Mouse (Mus musculus) adrenal gland, adult 18-20 months (tissue): ENCODE measurements around the gene Shmt1. TPM values are rescaled to one million over a fixed set of nuclear protein-coding genes. Genes with fewer than 3 reads are reported as not detected.
A peak's percentile ranks its signal among the peaks of the same experiment; 100 is the strongest.

ENCODE experiments used
- DNase-seq, 2 experiments: peaks; one replicate each; pipeline ENCODE4 v3.0.0; 2021 to 2022; ENCODE audit warnings: low spot score in 2 of 2
- total RNA-seq, 2 experiments: library from RNA; stranded (reverse); gene quantifications; 1 replicate in 1 of 2; 2 replicates in 1 of 2; pipeline ENCODE4 v1.2.3; 2021

Shmt1 gene
- total RNA-seq, 2 experiments from 2014 or later: 21.4 to 81.1 TPM

GRCm38 (mm10) chr11:60799977-60800376, 11.5 kb downstream of the Shmt1 start:
- no peak for DNase-seq

- no peak for DNase-seq
These were observed 15.2 kb downstream of the Shmt1 start for GRCm38 (mm10) chr11:60796342-60796741.

- DNase-seq: no peak
These were observed 21.0 kb downstream of the Shmt1 start for GRCm38 (mm10) chr11:60790472-60790871.

- DNase-seq: no peak
These were observed 23.9 kb downstream of the Shmt1 start for GRCm38 (mm10) chr11:60787595-60787994.

- DNase-seq: no peak
These were observed 27.2 kb downstream of the Shmt1 start for GRCm38 (mm10) chr11:60784179-60784922.

GRCm38 (mm10) chr11:60779673-60780189, 31.8 kb downstream of the Shmt1 start:
- no peak for DNase-seq

GRCm38 (mm10) chr11:60777801-60778370, 33.6 kb downstream of the Shmt1 start:
- DNase-seq: no peak

- DNase-seq: peak; percentile 72 to 79
These were observed 34.4 kb downstream of the Shmt1 start, which contains the start of the genes Top3a and Smcr8 for GRCm38 (mm10) chr11:60776829-60777740. TSS of gene Top3a (minus strand) at chr11:60777365. TSS of gene Smcr8 (plus strand) at chr11:60777524.

GRCm38 (mm10) chr11:60776107-60776828, 35.2 kb downstream of the Shmt1 start:
- DNase-seq: no peak

GRCm38 (mm10) chr11:60775578-60775977, 35.9 kb downstream of the Shmt1 start:
- no peak for DNase-seq

- DNase-seq: no peak
These were observed 36.7 kb downstream of the Shmt1 start for GRCm38 (mm10) chr11:60774841-60775240.

GRCm38 (mm10) chr11:60774158-60774689, 37.3 kb downstream of the Shmt1 start:
- DNase-seq: no peak

- DNase-seq: no peak
These were observed 39.4 kb downstream of the Shmt1 start for GRCm38 (mm10) chr11:60772161-60772560.

GRCm38 (mm10) chr11:60770776-60771175, 40.7 kb downstream of the Shmt1 start:
- DNase-seq: no peak

- no peak for DNase-seq
These were observed 42.2 kb downstream of the Shmt1 start for GRCm38 (mm10) chr11:60769322-60769721.

GRCm38 (mm10) chr11:60766969-60767368, 44.5 kb downstream of the Shmt1 start:
- DNase-seq: no peak

- DNase-seq: no peak
These were observed 49.8 kb downstream of the Shmt1 start for GRCm38 (mm10) chr11:60761681-60762080.

GRCm38 (mm10) chr11:60755570-60755969, 55.9 kb downstream of the Shmt1 start:
- no peak for DNase-seq

- DNase-seq: no peak
These were observed 71.2 kb downstream of the Shmt1 start for GRCm38 (mm10) chr11:60740321-60740720.
